Mouse (Mus musculus) MEL (cell line): ENCODE data around the gene Dthd1.

Experiments used
- BHLHE40 ChIP-seq: IDR thresholded peaks from 2 replicates; pipeline ENCODE4 v1.6.1; 2012; ENCODE audit warnings: low read depth, mild to moderate bottlenecking, inconsistent platforms, low read length, improper control_type of control experiment, borderline replicate concordance
- CTCF ChIP-seq, 3 experiments: IDR thresholded peaks in 2 of 3; conservative IDR thresholded peaks in 1 of 3; 2 replicates each; pipeline ENCODE4 v1.5.1; 2011 to 2012; ENCODE audit warnings: low read length in 3 of 3, low read depth in 2 of 3, mild to moderate bottlenecking in 2 of 3, improper control_type of control experiment in 1 of 3, inconsistent platforms in 1 of 3, mixed read lengths in 1 of 3, moderate library complexity in 1 of 3; ENCODE audit not compliant: control insufficient read depth in 1 of 3, insufficient read depth in 1 of 3, poor library complexity in 1 of 3, severe bottlenecking in 1 of 3
- EP300 ChIP-seq, 2 experiments: IDR thresholded peaks; 2 replicates each; pipeline ENCODE4 v1.6.1; 2011; ENCODE audit warnings: improper control_type of control experiment in 2 of 2, low read length in 2 of 2, low read depth in 1 of 2, mild to moderate bottlenecking in 1 of 2
- MAX ChIP-seq: IDR thresholded peaks from 2 replicates; pipeline ENCODE4 v1.6.1; 2011; ENCODE audit warnings: low read length, improper control_type of control experiment
- POLR2A ChIP-seq, 2 experiments: IDR thresholded peaks; 2 replicates each; pipeline ENCODE4 v1.6.1; 2011 to 2012; ENCODE audit warnings: low read length in 2 of 2, mild to moderate bottlenecking in 2 of 2, control low read depth in 1 of 2, improper control_type of control experiment in 1 of 2, low read depth in 1 of 2, moderate library complexity in 1 of 2; ENCODE audit not compliant: control insufficient read depth in 1 of 2, insufficient read depth in 1 of 2, poor library complexity in 1 of 2

GRCm38 (mm10) chr5:62846571-62847131 lies 33.0 kb downstream of the Dthd1 start:
- TF ChIP-seq MAX (no peak), CTCF (IDR thresholded peaks at IDR 0.05 in 2 of 3, conservative IDR thresholded peaks at IDR 0.05 in 1 of 3; ENCODE audit: control insufficient read depth in 1 of 3, insufficient read depth in 1 of 3, low read depth in 2 of 3, low read length in 3 of 3, poor library complexity in 1 of 3, severe bottlenecking in 1 of 3) (no peak), EP300 (IDR thresholded peaks at IDR 0.05; ENCODE audit: low read depth in 1 of 2, low read length in 2 of 2) (no peak), POLR2A (IDR thresholded peaks at IDR 0.05; ENCODE audit: control insufficient read depth in 1 of 2, insufficient read depth in 1 of 2, low read depth in 1 of 2, low read length in 2 of 2, poor library complexity in 1 of 2) (no peak), BHLHE40 (no peak)
